Mouse (Mus musculus) right cerebral cortex, postnatal 4 days (tissue): ENCODE data around the gene Ciz1.
A peak's percentile ranks its signal among the peaks of the same experiment; 100 is the strongest.

Experiments used
- DNase-seq: peaks from one replicate; pipeline ENCODE4 v3.0.0-alpha.2; 2022

The Ciz1 gene

DNA sequence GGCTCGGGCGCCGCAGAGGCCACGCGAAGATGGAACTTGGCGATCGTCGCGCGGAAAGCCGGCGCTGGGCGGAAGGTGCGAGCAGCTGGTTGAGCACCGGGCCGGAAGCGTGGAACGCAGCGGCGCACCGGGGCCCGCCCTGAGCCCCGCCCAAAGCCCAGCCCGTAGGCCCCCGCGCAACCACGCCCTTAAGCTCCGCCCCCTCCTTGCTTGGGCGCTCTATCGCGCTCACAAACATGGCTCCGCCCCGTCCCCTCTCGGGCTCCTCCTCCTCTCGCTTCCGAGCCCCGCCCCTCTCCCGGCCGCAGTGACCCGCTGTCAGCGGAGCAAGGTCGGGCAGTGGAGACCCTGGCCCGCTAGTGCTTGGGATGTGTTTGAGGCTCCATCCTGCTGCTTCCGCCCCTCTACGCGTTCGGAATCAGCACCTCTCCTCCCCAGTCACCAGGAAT, 29.7 kb downstream of the Ciz1 start, which contains the start of gene 1110008P14Rik:
Gene 1110008P14Rik (minus strand): TSS at position 164 of the 449 bp plus-strand sequence.
- peak; percentile 85 for DNase-seq

- no peak for DNase-seq
Observed at GRCm38 (mm10) chr2:32382689-32383088, 30.6 kb downstream of the Ciz1 start.

DNA sequence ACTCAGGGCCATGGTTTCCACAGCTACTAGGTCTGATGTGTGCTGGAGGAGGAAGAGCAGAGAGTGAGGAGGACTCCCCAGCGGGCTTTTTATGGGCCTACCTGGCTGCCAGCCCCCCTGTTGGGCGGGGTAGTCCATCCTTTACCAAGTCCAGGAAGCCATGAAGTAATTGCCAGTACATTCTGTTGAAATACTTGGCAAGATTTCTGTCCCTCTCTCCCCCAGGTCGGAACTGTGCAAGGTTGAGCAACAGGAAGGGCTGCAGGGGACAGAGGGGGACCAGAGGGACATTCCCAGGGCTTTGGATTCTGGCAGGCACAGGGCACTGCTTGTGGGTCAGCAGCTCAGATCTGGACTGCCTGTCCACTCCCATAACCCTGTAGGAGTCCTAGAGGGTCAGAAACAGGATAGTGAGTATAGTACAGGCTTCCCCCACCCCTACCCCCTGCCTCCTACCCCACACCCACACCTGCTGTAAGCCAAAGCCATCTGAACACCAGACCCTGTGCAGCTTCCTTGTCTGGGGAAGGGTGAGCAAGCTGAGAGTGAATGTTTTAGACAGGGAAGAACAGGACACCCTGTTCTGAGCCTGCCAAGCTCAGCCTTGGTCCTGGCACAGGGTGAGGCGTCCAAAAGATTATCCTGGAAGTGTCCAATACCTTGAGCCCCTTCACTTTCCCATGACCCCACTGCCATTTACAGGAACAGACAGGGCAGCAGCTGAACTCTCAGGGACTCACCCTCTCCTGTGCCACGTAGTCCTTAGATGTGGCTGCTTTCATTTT, 35.8 kb downstream of the Ciz1 start, which contains the start of gene Lcn2:
Gene Lcn2 (minus strand): TSS at position 547 of the 785 bp plus-strand sequence.
- no peak for DNase-seq

DNA sequence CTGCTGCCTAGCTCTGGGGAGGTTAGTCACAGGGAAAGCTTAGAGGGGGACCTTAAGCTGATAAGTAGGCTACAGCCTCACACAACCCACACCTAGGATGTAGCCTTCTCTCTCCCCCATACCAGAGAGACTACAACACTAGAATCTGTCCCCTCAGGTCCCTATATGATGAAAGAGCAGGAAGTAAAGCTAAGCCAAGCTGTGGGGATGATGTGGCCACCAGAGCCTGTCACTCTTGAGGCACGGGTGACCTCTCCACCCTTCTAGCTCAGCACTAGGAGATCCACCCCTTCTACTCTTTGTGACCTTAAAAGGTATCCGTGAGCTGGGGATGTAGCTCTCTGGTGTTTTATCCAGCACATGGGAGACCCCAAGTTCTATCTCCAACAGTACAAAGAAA, 37.0 kb downstream of the Ciz1 start:
- DNase-seq, result no peak

DNA sequence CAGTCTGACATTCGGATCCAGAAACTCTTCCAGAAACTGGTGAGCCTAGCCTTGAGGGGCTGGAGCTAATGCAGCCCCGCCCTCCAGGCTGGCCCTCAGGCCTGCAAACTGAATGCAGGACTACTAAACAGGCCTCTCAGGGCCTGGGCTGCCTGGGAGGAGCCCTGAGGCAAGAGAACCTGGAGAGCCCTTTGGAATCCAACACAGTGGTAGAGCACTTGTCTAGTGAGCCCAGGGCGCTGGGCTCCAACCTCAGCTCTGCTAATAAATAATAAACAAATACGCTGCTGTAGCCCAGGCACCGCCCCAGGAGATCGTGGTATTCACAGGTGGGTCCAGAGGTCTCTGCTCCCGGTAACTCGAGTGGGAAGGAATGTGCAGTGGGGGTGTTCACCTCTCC, 38.7 kb downstream of the Ciz1 start:
- DNase-seq, result no peak

DNA sequence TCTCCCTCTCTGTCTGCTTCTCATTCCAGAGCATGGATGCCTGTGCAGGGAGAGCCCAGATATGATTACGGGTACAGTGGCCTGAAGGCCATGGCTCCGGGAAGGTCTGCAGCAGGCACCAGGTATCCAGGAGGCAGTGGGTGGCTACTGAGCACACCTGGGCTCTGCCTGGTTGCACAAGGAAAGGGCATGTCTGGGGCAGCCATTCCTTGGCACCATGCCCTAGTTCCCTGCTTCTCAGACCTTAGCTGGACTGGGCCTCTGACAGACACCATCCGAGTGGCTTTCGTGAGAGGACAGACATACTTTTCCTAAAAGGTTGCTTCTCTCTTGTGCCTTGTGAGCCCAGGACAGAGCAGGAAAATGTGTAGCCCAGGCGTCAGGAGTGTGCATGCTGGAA, 39.9 kb downstream of the Ciz1 start:
- no peak for DNase-seq

DNA sequence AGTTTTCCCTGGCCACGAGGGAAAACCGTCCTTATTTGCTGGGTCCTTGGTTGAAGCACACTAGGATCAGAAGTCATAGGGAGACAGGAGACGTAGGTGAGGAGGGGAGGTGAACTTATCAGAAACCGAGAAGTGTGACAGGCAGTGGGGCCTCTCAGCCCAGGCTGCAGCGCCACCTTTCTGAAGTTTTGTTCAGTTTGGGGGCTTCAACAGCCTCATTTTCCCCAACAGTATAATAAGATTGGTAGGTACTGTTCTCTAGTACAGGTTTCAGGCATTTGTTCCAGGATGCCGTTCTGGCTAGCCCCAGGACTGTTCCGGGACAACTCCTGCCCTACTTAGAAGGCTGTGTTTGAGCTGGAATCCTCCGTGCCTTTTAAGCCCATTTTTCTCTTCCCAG, 42.8 kb downstream of the Ciz1 start:
- peak; percentile 53 for DNase-seq

- DNase-seq, result peak; percentile 76
Observed at GRCm38 (mm10) chr2:32395484-32395945, 43.4 kb downstream of the Ciz1 start, which contains the start of gene Ptges2. Ptges2 (plus strand) TSS chr2:32395896.

- peak; percentile 83 for DNase-seq
Observed at GRCm38 (mm10) chr2:32395946-32396621, 44.0 kb downstream of the Ciz1 start.

DNA sequence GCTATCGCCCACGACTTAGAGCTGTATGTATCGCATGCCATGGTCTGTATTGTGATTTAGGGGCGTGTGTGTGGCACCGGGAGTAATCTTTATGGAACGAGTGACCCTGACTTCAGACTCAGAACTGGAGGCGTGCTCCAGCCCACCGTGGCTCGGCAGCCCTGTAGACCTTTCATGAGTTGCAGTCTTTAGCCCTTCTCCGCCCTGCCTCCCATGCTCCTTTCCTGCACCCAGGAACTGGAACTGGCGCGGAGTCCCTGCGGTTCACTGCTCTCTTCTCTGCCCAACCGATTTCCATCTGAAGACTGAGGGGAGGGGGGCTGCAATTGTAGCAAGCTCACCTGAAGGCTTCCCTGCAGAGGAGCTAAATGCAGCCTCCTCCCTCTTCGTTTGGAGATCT, 44.6 kb downstream of the Ciz1 start:
- DNase-seq, result no peak

DNA sequence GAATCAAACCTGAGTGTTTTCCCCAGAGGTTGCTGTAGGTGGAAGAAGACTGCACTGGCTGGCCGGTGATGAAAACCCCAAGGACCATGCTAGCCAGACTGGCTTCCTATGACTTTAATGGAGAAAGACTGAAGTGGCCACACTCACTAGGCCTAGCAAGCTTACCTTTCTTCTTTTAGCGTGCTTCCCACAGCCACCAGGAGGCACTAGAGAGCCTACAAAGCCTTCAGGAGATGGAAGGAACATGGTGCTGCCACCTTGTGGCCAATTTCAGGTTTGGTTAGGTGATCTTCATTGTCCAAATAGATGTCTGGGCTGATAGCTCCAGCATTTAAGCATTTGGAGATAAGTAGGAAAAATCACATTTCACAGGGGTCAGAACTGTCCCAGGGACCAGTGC, 52.5 kb downstream of the Ciz1 start:
- DNase-seq, result peak; percentile 99

DNA sequence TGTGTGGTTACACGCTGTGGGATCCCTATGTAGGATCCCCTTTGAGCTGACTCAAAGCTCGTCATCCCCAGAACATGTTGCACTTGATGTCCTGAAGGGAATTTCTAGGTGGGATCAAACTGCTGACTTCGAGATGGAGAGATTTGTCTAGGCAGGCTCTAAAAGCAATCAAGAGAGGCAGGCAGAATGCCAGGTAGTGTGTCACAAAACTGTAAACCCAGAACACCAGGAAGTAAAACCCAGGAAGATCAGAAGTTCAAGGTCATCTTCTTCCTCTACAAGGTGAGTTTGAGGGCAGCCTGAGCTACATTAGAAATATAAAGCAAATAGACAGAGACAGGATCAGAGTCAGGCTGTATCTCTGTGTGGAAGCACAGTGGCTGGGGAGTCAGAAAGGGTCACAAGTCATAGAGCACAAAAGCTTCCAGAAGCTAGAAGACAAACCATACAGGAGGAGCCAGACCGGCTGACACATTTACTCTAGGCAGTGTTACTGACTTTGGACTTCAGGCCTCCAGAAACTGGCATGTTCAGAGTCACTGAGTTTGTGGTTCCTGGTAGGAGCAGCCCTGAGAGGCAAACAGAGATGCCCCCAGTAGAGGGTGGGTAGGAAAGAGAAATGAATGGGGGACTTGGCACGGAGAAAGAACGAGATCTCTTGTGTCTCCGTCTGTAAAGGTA, 55.2 kb downstream of the Ciz1 start:
- DNase-seq, result no peak

DNA sequence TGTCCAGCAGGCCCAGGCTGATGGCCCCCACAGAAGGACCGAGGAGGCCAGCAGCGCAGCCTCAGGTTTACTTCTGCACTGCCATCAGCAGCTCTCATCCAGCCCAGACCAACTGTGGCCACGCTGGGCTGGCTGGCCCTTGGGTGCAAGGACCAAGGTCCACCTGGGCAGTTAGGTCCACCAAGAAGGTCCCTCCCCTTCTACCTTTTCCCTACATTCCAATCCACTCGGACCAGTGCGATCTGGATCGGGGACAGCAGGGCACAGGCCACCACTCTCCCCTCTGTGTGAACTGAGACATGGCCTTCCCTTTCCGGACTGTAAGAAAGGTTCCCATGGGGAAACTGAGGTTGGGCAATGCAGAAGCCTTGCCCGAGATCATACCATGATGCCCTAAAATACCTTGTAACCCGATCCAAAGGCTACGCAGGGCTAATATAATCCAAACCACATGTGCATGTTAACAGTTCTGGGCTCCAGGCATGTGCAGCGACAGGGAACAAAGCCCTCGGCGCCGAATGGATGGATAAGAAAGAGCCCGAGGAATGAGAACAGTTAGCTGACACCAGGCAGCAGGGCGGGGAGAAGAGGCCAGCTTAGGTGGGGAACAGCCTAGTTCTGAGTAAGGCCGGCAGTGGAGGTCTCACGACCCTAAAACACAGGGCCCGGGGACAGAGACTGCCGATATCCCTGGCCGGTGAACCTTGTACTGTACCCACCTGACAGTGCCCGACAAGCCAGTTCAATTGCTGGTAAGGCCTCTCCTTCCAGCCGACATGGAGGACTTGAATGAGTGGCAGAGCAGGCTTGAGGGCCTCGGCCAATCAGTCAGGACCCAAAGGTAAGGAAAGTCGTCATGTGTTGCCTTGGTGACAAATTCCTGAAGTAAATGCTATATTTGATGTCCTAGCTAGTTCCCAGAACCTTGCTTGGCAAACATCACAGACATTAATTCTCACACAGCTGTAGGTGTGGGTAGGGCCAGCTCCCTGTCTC, 56.6 kb downstream of the Ciz1 start:
- no peak for DNase-seq

GRCm38 (mm10) chr2:32411407-32411806, 59.3 kb downstream of the Ciz1 start:
- DNase-seq, result no peak

- no peak for DNase-seq
Observed at GRCm38 (mm10) chr2:32412742-32413531, 60.8 kb downstream of the Ciz1 start.

DNA sequence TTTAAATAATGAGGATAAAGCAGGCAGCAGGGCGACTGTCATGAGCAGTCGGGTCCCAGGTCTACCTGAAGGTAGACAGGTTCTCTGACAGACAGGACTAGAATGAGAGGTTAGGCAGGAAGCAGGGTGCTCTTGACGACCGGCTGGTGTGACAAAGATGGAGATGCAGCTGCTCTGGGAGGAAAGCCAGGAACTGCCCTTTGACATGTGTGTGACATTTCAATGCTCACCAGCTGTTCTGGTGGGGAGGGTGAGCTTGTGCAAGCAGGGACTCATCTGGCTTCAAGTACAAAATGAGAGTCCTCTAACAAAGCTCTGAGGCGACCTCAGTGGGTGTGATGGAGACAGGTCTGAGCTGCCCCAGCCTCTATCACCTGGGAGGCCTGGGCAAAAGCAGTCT, 61.8 kb downstream of the Ciz1 start:
- DNase-seq, result no peak

GRCm38 (mm10) chr2:32415801-32416200, 63.7 kb downstream of the Ciz1 start:
- no peak for DNase-seq

GRCm38 (mm10) chr2:32416556-32416955, 64.4 kb downstream of the Ciz1 start:
- DNase-seq, result no peak

- no peak for DNase-seq
Observed at GRCm38 (mm10) chr2:32417486-32417885, 65.4 kb downstream of the Ciz1 start.

DNA sequence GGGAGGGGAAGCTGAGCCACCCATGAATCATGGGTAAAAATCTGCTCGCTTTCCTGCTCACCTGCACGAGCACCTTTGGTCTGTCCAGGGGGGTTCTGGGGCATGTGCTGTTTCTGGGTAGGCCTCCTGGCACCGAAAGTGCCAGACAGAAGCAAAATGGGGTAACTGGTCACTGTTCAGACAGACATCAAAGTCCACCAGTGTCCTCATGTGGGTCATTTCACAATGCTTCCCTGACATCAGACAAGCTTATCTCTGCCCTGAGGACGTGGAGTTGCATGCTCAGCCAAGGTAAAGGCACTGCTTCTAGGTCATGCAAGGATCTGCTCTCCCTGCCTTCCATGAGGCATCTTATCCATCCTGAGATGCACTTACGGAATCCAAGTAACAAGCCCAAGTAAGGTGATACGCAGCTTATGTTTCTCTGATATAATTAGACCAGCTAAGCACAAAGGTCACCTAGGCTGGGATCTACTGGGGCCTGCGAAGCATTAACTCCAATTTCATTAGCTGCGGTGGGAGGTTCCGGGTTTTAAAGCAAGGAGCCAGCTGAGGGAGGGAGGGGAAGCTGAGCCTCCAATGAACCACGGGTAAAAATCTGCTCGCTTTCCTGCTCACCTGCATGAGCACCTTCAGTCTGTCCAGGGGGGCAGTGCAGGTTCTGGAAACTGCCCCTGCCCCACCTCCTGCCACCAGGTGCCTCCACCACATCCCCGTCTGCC, 66.5 kb downstream of the Ciz1 start:
- DNase-seq, result no peak

GRCm38 (mm10) chr2:32419359-32419758, 67.2 kb downstream of the Ciz1 start:
- DNase-seq, result no peak
